Mouse (Mus musculus) cerebral cortex, adult 2 months (tissue): ENCODE results near the gene Slc2a4.

ENCODE experiments used
- WGBS: fragments of 180-500 bp; shearing (Covaris S2); methylation state at CpG from one replicate; pipeline ENCODE4 v1.1.7; 2018; 5-methylcytosine and 5-hydroxymethylcytosine counted together

Gene Slc2a4

DNA sequence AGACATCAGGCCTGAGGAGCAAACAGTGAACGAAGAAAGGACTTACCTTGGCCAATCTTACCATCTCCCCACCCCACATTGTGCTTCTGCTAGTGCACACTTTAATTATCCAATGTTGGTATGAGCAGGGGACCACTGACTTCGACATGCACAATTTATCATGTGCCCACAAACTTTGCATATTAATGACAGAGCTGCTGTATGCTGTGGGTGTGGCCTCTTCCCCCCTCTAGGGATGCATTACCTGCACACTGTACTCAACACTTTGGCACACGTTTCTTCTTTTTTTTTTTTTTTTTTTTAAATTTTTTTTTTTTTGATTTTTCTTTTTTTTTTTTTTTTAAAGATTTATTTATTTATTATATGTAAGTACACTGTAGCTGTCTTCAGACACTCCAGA is 22.8 kb upstream of the Slc2a4 start:
- 79% methylated on average over 3 of the region's 3 CpGs for WGBS

GRCm38 (mm10) chr11:69970222-69970621 is 22.2 kb upstream of the Slc2a4 start:
- WGBS = 86% methylated on average over 6 of the region's 6 CpGs

- 90% methylated on average over 4 of the region's 4 CpGs for WGBS
These were observed 20.8 kb upstream of the Slc2a4 start for GRCm38 (mm10) chr11:69968793-69969192.

DNA sequence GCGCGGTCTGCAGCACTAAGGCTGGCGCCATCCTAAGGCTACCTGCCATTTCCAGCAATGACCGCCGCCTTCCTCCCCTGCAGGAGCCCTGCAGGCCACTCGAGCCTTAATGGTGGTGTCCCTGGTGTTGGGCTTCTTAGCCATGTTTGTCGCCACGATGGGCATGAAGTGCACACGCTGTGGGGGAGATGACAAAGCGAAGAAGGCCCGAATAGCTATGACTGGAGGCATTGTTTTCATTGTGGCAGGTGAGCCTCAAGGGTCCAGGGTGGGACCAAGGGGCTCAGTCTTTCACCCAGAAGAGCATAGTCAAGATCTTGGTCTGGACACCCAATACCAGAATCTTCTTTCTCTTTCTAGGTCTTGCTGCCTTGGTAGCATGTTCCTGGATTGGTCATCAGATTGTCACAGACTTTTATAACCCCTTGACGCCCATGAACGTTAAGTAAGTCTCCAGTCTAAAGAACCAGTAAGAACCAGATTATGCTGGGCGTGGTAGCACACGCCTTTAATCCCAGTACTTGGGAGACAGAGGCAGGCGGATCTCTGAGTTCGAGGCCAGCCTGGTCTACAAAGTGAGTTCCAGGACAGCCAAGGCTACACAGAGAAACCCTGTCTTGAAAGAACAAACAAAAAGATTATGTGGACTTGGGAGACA is 19.0 kb upstream of the Slc2a4 start:
- WGBS = 38% methylated on average over 17 of the region's 17 CpGs

DNA sequence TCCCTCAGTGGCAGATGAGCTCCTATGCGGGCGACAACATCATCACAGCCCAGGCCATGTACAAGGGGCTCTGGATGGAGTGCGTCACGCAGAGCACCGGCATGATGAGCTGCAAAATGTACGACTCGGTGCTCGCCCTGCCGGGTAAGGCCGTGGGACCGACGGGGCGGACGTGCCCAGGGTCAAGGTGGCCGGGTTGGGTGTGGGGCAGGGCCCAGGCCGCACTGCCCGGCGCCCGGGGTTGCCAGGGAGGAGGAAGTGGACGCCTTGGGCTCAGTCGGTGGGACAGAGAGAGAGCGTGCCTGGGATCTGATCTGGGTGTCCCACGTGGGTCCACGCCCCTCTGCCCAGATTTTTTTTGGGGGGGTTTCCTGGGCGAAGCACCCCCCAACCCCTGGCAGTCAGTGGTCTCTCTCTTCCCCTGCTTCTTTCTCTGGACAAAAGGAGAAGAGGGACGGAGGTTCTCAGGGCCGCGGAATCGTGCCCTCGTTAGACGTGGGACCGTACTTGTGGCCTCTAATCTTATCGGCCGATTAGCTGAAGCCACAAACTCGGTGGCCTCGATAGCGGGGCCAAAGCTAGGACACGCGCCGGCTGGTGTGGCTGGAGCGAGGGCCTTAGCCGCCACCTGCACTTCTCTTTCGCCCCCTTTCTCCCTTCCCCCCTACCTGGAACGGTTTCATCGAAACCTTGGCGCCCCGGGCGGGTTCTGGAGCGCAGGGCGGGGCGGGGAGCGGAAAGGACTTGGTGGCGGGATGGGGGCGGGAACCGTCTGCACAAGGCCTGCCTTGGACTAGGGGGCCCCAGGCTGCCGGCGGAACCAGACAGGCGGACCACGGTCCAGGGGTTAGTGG is 18.2 kb upstream of the Slc2a4 start:
- WGBS = 3% methylated on average over 59 of the region's 59 CpGs

- 4% methylated on average over 49 of the region's 49 CpGs for WGBS
These were observed 17.4 kb upstream of the Slc2a4 start for GRCm38 (mm10) chr11:69965271-69966005.

DNA sequence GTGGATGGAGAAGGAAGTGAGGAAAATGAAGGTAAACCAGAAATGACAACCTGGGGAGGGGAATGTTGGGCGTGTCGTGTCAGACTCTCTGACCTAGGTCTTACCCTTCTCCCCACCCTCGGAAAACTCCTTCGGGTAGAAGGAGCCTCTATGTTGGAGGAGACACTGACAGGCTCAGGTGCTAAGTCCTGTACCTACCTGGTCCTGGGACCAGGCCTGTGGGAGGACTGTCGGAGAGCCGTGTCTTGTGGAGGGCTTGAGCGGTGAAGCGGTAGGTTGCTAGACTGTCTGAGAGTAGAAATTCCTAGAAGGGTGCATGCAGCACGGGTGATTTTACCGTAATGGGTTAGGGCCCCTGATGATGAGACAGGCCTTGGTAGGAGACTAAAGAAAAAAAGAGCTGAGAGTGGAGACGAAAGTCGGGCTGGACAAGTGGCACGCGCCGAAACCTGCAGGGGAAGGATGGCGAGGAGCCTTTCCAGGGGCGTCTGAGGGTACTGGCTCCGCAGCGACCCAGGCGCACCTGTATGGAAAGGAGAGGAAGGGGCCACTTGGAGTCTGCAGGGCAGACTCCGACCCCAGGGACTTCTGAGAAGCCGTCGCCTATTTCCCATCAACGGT is 16.8 kb upstream of the Slc2a4 start, which contains the start of gene Cldn7:
Gene Cldn7, plus strand, starts transcription at position 130 of the 621 bp plus-strand sequence.
- WGBS = 20% methylated on average over 24 of the region's 24 CpGs

DNA sequence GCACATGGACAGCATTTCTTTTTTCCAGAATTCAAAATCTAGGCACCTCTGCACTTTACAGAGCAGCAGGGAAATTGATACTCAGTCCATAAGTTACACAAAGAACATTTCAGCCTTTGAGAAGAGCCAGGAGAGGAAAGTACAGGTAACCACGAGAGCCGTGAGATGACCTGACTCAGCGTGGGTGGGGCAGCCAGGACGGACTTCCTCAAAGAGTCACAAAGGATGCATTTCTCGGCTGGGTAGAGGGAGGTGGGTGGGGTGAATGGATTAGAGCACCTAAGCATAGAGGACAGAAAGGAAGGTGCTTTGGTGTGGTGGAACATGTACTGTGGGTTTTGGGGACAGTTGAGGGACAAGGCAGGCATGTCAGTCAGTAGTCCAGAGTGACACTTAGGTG is 13.9 kb upstream of the Slc2a4 start:
- WGBS = 47% methylated on average over 5 of the region's 5 CpGs

DNA sequence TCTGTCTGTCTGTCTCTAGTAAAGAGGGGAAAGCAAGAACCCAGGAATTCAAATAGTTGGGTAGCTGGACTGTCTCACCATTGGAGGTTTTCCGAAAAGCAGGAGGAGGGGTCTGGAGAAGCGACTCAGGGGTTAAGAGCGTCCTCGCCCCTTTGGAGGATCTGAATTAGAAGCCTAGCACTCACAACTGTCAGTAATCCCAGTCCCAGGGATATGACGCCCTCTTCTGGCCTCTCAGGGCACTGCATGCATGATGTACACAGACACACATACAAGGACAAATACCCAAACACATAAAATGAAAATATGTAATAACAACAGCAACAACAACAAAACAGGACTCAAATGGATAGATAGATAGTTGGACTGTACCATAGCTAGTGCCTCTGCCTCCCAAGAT is 12.6 kb upstream of the Slc2a4 start:
- 31% methylated on average over 5 of the region's 5 CpGs for WGBS

DNA sequence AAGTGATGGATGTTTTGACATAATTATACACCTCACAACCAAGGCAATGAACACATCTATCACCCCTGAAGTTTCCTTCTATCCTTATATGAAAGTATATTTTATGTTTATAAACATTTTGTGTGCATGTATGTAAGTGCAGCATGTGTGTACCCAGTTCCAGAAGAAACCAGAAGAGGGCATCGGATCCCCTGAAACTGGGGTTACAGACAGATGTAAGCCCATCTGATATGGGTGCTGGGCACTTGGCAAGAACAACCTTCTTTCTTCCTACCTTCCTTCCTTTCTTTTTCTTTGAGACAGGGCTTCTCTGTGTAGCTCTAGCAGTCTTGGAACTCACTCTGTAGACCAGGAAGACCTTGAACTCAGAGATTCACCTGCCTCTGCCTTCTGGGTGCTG is 8.2 kb upstream of the Slc2a4 start:
- 80% methylated on average over 1 of the region's 1 CpGs for WGBS

DNA sequence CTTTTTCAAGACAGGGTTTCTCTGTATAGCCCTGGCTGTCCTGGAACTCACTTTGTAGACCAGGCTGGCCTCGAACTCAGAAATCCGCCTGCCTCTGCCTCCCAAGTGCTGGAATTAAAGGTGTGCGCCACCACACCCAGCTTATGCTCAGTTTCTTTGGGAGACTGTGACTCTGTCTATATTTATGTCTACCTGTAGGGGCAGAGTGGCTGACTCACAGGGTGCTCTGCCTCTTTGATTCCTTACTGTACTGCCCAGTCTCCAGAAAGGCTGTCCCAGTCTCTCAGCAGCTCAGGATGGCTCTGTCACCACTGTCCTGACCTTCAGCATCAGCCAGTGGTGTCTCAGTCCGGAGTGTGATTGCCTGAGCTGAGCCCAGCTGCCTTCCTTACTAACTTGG is 7.6 kb upstream of the Slc2a4 start:
- WGBS = 80% methylated on average over 4 of the region's 4 CpGs

DNA sequence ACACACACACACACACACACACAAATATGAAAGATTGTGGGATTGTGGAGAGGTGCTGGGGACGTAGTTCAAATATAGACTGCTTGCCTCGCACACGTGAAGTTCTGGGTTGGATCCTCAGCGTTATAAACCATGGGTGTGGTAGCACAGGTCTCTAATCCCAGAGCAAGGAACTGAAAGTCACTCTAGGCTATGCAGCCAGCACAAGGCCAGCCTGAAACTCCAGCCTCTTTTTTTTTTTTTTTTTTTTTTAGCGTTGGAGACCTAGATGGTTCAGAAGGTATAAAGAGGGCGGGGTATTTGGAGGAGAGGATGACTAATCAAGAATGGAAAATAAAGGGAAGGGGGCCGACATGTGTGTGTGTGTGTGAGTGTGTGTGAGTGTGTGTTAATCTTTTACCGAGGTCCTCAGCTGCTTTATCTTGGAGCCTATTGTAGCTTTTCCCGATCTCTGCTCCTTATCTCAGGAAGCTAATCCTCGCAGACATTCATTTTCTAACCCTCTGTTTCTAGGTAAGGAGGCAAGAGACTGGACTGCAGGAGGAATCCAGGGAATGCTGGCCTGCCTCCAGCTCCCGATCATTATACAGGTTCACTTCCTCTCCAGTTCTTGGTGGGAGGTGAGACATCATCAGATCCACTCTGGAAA is 5.4 kb upstream of the Slc2a4 start:
- WGBS = 66% methylated on average over 11 of the region's 11 CpGs

DNA sequence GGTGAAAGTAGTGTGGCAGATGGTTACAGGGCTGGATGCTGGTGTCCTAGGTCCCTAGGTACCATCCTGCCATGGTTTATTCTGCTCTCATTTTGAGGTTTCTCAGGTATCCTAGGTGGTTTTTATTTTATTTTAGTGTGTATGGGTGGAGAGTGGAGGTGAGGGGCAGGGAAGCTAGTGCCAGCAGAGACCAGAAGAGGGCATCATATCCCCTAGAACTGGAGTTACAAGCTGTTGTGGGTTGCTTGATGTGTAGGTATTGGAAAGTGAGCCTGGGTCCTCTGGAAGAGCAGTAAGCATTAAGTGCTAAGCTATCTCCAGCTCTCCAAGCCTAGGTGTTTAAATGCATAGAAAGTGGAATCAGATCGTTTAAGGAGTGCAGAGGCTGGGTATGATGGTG is 4.3 kb upstream of the Slc2a4 start:
- WGBS = 25% methylated on average over 1 of the region's 1 CpGs

GRCm38 (mm10) chr11:69950807-69951459 is 2.9 kb upstream of the Slc2a4 start:
- WGBS = 42% methylated on average over 4 of the region's 4 CpGs

- 0% methylated on average over 14 of the region's 14 CpGs for whole genome bisulfite sequencing
These were observed 769 bp upstream of the Slc2a4 start for GRCm38 (mm10) chr11:69948763-69949150.

- WGBS = 10% methylated on average over 29 of the region's 29 CpGs
These were observed 487 bp downstream of the Slc2a4 start for GRCm38 (mm10) chr11:69947337-69948065.

DNA sequence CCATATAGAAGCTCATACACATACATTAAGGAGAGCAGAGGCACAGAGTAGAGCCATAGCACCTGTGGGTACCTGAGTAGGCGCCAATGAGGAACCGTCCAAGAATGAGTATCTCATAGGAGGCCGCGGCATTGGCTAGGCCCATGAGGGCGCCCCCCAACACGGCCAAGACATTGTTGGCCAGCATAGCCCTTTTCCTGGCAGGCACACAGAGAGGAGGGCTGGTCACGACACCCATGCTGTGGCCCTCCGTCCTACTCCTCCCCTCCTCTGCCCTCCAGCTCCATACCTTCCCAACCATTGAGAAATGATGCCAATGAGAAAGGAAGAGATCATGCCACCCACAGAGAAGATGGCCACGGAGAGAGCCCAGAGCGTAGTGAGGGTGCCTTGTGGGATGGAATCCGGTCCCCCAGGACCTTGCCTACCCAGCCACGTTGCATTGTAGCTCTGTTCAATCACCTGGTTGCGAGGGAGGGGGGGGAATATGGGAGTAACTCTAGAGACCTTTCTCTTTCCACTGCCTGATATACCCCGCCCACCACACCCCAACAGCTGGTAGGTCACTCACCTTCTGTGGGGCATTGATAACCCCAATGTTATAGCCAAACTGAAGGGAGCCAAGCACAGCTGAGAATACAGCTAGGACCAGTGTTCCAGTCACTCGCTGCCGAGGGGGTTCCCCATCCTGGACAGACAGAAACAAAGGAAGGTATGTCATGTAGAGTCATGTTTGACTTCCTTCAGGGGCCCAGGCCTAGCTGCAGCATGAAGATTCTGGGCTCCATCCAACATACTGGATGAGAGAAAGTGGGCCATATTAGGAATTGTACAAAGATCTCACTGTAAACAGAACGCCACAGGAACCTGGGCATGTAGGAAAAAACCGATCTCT is 1.7 kb downstream of the Slc2a4 start:
- 91% methylated on average over 18 of the region's 18 CpGs for WGBS

- WGBS = 89% methylated on average over 13 of the region's 13 CpGs
These were observed 2.8 kb downstream of the Slc2a4 start for GRCm38 (mm10) chr11:69945216-69945615.

- 86% methylated on average over 4 of the region's 4 CpGs for WGBS
These were observed 7.0 kb downstream of the Slc2a4 start for GRCm38 (mm10) chr11:69940962-69941361.
